Mouse (Mus musculus): ENCODE data around the gene Olfm1. TPM values are rescaled to one million over a fixed set of nuclear protein-coding genes. Genes with fewer than 3 reads are reported as not detected.

Olfm1 gene
- total RNA-seq, 2 experiments from 2014 or later: 34.7 to 45.6 TPM

DNA sequence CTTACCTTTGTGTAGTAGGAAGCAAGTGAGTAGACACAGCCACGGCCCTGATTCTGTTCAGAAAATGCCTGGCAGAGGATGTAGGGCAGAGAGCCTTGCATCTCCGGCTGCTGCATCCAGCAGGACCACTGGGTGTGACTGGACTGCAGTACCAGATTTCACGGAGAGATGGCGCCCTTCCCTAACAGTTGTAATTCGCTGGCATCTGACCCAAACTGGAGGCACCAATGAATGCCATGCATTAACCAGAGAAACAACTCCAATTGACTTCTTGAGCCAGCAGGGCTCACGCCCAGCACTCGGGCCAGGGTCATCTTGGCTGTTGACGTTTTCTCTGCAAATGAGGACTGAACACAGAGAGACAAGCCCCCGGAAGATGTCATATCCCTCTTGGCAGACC, 11.4 kb downstream of the Olfm1 start:
- peak; percentile 96 for DNase-seq

DNA sequence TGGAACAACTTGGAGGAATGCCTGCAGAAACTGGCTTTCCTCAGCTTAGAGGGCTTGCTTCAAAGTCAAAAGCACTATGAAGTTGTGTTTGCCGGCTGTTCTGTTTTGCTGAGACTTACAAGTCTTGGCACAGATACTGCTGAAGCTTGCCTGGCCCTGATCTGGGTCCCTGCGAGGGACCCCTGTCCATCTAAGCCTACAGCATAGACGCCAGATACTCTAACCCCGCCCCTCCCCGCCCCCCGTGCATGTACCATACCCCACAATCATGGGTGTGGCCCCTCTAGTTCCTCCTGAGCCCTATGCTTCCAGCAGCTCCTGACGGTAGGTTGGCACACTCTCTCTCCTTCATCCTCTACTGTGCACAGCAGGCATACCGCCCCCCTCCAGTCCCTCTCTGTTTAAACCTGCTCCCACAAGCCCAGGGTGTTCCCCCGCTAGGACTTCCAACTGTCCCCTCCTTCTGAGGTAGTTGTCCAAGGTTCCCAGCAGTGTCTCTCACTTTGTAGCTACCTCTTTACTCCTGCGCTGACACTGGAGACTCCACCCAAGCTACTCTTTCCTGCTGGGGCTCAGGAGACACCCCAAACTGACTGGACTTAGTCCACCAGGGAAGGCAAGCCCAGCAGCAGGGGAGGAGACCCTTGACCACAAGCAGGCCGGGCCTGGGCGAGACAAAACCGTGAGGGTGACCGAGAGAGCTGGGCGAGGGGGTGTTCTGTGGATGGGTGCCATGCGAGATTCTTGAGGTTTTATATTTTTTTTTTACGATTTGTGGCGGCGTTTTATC, 12.1 kb downstream of the Olfm1 start:
- no peak for DNase-seq

GRCm38 (mm10) chr2:28205467-28205805, 12.6 kb downstream of the Olfm1 start:
- peak; percentile 92 for DNase-seq

DNA sequence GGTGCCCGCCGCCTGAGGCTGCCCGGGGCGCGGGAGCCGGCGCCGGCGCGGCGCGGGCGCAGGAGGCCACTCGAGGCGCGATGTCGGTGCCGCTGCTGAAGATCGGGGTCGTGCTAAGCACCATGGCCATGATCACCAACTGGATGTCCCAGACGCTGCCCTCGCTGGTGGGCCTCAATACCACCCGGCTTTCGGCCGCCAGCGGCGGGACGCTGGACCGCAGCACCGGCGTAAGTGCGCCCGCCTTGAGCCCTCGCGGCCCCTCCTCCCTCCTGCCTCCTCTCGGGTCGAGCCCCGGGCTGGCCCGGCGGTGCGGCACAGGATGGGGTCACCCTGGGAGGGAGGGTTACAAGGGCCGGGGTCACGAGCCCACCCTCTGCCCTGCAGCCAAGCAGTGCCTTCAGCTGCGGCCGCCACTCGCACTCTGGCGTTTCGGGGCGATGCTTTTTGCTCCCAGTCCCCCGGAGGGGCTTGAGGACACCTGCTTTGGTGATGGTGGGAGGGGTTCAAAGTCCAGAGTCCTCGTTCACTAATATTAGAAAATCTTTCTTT, 13.2 kb downstream of the Olfm1 start:
- DNase-seq: peak; percentile 34

DNA sequence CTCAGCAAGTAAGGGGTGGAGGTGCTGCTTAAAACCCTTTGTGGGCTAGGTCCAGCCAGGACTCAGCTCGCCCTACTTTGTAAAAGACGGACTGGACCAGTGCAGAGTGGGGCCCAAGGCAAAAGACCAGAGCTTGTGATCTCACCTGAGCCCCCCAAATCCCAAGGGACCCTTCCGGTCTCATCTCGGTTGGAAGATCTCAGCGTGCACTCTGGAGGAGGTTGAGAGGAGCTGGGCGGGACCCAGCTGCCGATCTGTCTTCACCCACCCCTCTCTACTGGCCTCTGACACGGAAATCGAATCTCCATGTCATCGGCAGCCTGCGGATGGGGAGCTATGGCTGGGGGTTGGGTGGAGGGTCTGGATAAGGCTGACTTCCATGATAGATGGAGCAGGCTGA, 13.7 kb downstream of the Olfm1 start:
- no peak for DNase-seq

GRCm38 (mm10) chr2:28207200-28207750, 14.5 kb downstream of the Olfm1 start:
- no peak for DNase-seq

GRCm38 (mm10) chr2:28208130-28208745, 15.4 kb downstream of the Olfm1 start:
- DNase-seq: no peak

GRCm38 (mm10) chr2:28209211-28209610, 16.4 kb downstream of the Olfm1 start:
- DNase-seq: no peak

DNA sequence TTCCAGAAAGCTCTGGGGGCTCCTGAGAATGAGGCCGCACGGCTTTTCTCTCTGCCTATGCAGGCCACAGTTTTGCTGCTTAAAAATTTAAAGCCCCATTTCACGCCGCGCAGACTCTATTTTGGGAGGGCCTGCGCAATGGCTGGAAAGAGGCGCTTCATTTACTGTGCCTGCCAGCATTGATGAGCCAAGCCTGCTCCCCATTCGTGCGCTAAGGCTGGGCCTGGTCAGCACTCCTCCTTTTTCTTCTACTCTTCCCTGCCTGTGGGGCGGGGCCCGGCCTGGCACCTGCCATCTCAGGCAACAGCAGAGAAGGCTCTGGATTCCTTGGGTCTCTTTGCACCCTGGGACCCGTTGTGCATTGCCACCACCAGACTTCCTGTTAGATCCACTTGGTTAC, 16.9 kb downstream of the Olfm1 start:
- no peak for DNase-seq

DNA sequence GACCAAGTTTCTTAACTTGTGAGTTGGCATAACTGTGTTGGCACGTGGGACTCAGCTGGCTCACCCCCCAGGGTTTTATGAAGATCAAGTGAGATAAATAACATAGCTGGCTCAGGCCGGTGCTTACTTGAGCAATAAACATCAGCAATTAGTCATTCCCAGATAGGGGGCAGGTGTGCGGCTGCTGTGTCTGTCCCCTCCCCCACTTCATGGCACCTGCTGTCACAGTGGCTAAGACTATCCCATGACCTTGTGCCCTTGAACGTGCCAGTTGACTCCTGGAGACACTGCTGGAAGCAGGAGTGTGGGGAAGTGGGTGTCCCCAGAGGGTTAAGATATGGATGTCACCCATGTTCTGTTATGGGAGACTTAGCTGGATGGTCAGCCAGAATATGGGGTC, 17.5 kb downstream of the Olfm1 start:
- no peak for DNase-seq

- DNase-seq: no peak
These were observed 18.9 kb downstream of the Olfm1 start for GRCm38 (mm10) chr2:28211531-28212281.

- DNase-seq: no peak
These were observed 20.1 kb downstream of the Olfm1 start for GRCm38 (mm10) chr2:28212911-28213310.

DNA sequence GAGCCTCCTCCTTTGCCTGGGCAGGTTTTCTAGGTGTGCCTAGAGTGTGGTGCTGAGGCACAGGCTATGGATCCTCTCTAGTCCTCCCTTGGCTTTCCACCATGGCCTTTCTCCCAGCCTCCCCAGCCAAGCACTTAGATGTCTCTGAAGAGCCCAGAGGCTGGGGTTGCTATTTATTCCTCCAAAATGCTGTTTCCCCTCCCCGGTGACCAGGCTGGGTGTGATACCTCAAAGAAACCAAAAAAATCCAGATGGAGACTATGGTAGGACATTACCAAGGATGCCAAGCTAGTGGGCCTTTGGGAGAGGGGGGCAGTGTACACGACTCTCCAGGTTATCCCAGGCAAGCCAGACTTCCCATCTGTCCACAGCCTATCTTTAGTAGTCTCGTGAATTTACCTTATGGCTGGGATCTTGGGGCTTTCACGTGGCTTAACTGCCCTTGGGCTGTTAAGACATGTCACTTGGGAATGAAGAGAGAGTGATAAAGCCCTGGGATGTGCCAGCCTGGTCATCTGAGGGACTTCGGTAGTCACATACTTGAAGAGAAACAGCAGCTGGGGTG, 23.5 kb downstream of the Olfm1 start:
- no peak for DNase-seq

- DNase-seq: no peak
These were observed 25.0 kb downstream of the Olfm1 start for GRCm38 (mm10) chr2:28217783-28218182.

GRCm38 (mm10) chr2:28218651-28219356, 26.0 kb downstream of the Olfm1 start:
- DNase-seq: peak; percentile 35

DNA sequence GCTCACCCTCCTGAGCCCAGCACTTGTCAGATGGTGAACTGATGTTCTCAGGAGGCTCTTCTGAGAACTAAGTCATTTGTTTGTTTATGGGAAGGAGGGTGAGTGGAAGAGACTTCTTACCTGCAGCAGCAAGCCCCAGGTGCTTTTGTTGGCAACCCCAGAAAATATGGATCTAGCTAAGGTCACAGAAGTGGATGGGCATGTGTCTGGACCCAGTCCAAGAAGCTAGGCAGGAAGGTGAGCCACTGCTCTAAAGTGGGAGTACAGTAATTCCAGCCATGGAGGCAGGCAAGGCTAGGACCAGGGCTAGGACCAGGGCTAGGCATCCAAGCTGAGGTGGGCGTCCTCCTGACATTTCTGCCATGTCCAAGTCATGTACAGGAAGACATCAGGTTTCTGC, 26.8 kb downstream of the Olfm1 start:
- no peak for DNase-seq

- DNase-seq: no peak
These were observed 29.0 kb downstream of the Olfm1 start for GRCm38 (mm10) chr2:28221803-28222202.

DNA sequence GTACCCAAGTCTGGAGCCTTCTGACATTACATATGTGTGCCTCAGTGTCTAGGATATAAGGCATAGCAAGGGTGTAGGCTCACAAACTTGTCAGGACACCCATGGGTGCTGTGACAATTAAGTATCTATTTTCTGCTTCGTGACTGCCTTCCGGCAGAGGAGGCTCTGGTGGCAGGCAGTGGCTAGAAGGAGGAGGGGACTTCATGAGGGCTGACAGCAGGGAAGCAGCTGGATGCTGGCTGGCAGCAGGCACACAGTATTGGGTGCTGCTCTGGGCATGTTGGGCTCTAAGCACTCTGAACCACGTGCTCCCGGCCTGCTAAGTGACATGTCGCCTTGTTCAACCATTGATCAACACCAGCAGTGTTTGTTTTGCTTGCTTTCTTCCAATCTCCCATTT, 32.0 kb downstream of the Olfm1 start:
- no peak for DNase-seq

GRCm38 (mm10) chr2:28225906-28226305, 33.1 kb downstream of the Olfm1 start:
- peak; percentile 31 for DNase-seq

DNA sequence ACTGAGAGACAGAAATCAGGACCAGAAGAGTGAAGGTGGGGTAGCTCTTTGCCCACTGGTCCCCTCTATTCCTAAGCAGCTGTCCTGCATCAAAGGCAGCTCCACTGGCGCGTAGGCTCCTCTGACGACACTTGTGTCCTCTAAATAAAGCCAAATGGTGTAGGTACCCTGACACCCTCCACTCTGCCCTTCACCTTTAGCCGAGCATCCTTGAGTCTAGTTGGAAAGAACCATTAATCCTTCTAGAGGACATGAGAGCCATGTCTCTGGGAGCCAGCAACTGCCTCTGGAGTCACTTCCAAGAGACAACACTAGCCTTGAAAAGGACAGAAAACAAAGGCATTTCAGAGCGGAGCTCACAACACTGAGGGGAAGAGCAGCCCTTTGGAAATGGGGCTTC, 34.2 kb downstream of the Olfm1 start:
- peak; percentile 37 for DNase-seq

- no peak for DNase-seq
These were observed 34.9 kb downstream of the Olfm1 start for GRCm38 (mm10) chr2:28227589-28228191.
